Mouse (Mus musculus) brain, embryonic 14.5 days (tissue): ENCODE results near the gene A930009A15Rik.

Experiments used
- CTCF ChIP-seq: fragments of 200-500 bp; IDR thresholded peaks from 2 replicates; pipeline ENCODE4 v1.5.1; 2012; ENCODE audit warnings: inconsistent platforms, mild to moderate bottlenecking, moderate library complexity, borderline replicate concordance; ENCODE audit not compliant: insufficient read depth, insufficient read length; ENCODE audit errors: extremely low read depth
- POLR2A ChIP-seq: fragments of 200-500 bp; IDR thresholded peaks from 2 replicates; pipeline ENCODE4 v1.6.1; 2012; ENCODE audit warnings: mild to moderate bottlenecking, inconsistent platforms, borderline replicate concordance; ENCODE audit not compliant: poor library complexity, insufficient read depth, insufficient read length, severe bottlenecking; ENCODE audit errors: extremely low read depth

DNA sequence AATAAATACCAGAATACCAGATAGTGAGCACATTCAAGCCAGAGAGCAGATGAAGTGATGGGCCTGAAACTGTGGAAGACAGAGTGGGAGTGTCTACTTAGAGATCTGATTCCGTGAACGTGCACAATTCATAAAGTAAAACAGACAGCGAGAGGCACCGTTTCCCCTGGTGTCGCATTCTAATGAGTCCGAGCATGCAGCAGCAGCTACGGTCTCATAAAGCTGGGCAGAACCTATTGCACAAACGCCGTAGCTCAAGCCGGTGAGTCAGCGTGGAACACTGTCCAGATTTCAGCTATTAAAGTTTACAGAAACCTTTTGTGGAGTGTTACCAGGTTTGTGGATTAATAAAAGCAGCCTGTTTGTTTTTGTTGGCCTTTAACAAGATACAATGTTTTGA is 23.4 kb downstream of the A930009A15Rik start:
- TF ChIP-seq CTCF (no peak), POLR2A (no peak)
